Mouse (Mus musculus) myocyte (in vitro differentiated cells): ENCODE measurements at regions not wholly inside any gene's neighbourhood (a gene's known extent, or its start where the extent isn't known, plus 50 kb on each side); places are given as distances from the start of the nearest gene placed in this dataset.

Experiments
- H3K27me3 ChIP-seq: one replicate; pipeline ENCODE4 v1.6.1; 2011; ENCODE audit not compliant: control insufficient read depth, insufficient read depth, insufficient read length
- H3K36me3 ChIP-seq: one replicate; pipeline ENCODE4 v1.6.1; 2011; ENCODE audit not compliant: control insufficient read depth, insufficient read depth
- H3K4me2 ChIP-seq: one replicate; pipeline ENCODE4 v1.6.1; 2011; ENCODE audit warnings: low read depth, control low read depth
- H3K4me3 ChIP-seq: one replicate; pipeline ENCODE4 v1.5.1; 2011; ENCODE audit warnings: mild to moderate bottlenecking, control low read depth, moderate library complexity
- H3K79me2 ChIP-seq: one replicate; pipeline ENCODE4 v1.6.1; 2011; ENCODE audit not compliant: control insufficient read depth, insufficient read depth
- H3ac ChIP-seq: one replicate; pipeline ENCODE4 v1.6.1; 2011; ENCODE audit not compliant: control insufficient read depth, insufficient read length
- CEBPB ChIP-seq: IDR thresholded peaks from 2 replicates; pipeline ENCODE4 v1.6.1; 2011; ENCODE audit warnings: mild to moderate bottlenecking, moderate library complexity; ENCODE audit not compliant: poor library complexity, insufficient read depth, severe bottlenecking
- E2F4 ChIP-seq: IDR thresholded peaks from one replicate; pipeline ENCODE4 v1.6.1; 2011; ENCODE audit warnings: mild to moderate bottlenecking, control low read depth, moderate library complexity; ENCODE audit not compliant: insufficient read depth
- MAX ChIP-seq: IDR thresholded peaks from one replicate; pipeline ENCODE4 v1.6.1; 2011; ENCODE audit warnings: low read depth, mild to moderate bottlenecking, control low read depth
- MYOD1 ChIP-seq, 3 experiments: IDR thresholded peaks; one replicate each; pipeline ENCODE4 v1.6.1; 2011; ENCODE audit warnings: control low read depth in 2 of 3, low read depth in 2 of 3, mild to moderate bottlenecking in 2 of 3, moderate library complexity in 1 of 3; ENCODE audit not compliant: insufficient read length in 2 of 3, control insufficient read depth in 1 of 3
- MYOG ChIP-seq, 3 experiments: IDR thresholded peaks; one replicate each; pipeline ENCODE4 v1.6.1; 2011; ENCODE audit warnings: control low read depth in 2 of 3, low read depth in 2 of 3, mild to moderate bottlenecking in 2 of 3; ENCODE audit not compliant: insufficient read length in 2 of 3, control insufficient read depth in 1 of 3, insufficient read depth in 1 of 3
- POLR2A ChIP-seq: IDR thresholded peaks from one replicate; pipeline ENCODE4 v1.6.1; 2011; ENCODE audit warnings: low read depth, mild to moderate bottlenecking, control low read depth, moderate library complexity; ENCODE audit not compliant: insufficient read length
- POLR2AphosphoS2 ChIP-seq: IDR thresholded peaks from one replicate; pipeline ENCODE4 v1.6.1; 2011; ENCODE audit warnings: low read depth, control low read depth; ENCODE audit not compliant: insufficient read length
- REST ChIP-seq: IDR thresholded peaks from one replicate; pipeline ENCODE4 v1.6.1; 2011; ENCODE audit warnings: mild to moderate bottlenecking, control low read depth, moderate library complexity; ENCODE audit not compliant: insufficient read depth, insufficient read length
- SRF ChIP-seq: IDR thresholded peaks from one replicate; pipeline ENCODE4 v1.6.1; 2011; ENCODE audit warnings: low read depth; ENCODE audit not compliant: control insufficient read depth, insufficient read length
- TCF12 ChIP-seq: IDR thresholded peaks from one replicate; pipeline ENCODE4 v1.6.1; 2011; ENCODE audit warnings: mild to moderate bottlenecking, control low read depth; ENCODE audit not compliant: poor library complexity, insufficient read depth, severe bottlenecking
- TCF3 ChIP-seq: IDR thresholded peaks from one replicate; pipeline ENCODE4 v1.6.1; 2011; ENCODE audit warnings: low read depth, control low read depth; ENCODE audit not compliant: insufficient read length
- USF1 ChIP-seq: IDR thresholded peaks from one replicate; pipeline ENCODE4 v1.6.1; 2011; ENCODE audit warnings: low read depth, mild to moderate bottlenecking, control low read depth, moderate library complexity

DNA sequence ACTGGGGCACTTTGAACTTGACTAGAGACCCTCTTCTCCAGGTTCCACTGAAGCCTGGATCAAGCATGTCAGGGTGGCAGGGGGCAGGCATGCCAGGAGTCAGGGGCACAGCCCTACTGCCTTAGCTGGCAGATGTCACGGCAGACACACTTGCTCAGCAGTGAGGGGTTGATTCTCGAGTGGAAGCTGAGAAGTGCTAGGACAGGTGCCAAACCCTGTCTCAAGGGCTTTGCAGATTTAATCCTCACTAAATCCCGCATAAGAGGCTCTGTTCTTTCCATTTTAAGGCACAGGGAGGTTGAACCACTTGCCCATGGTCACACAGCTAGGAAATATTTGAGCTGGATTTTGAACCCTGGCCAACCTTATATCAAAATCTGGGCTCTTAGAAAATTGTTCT lies 223.5 kb upstream of the Mvb12b start:
- H3K27me3 ChIP-seq = peaks cover 54% of the 10 kb centered on the region
- no peaks in the 10 kb centered on the region for H3K79me2 ChIP-seq
- H3K4me2 ChIP-seq = no peak overlapping the region
- no peak for TF ChIP-seq POLR2A
- no peak for TF ChIP-seq POLR2AphosphoS2
- no peak for TF ChIP-seq REST
- no peak for TF ChIP-seq MYOG (IDR thresholded peaks at IDR 0.05; ENCODE audit: control insufficient read depth in 1 of 3, insufficient read depth in 1 of 3, insufficient read length in 2 of 3, low read depth in 2 of 3)
- no peak for TF ChIP-seq MAX
- TF ChIP-seq TCF12 = no peak
- no peak for TF ChIP-seq E2F4
- TF ChIP-seq MYOD1 (IDR thresholded peaks at IDR 0.05; ENCODE audit: control insufficient read depth in 1 of 3, insufficient read length in 2 of 3, low read depth in 2 of 3) = no peak
- no peak for TF ChIP-seq USF1
- no peak for TF ChIP-seq CEBPB
- no peak for TF ChIP-seq TCF3
- no peak for TF ChIP-seq SRF
- H3K4me3 ChIP-seq = no peak overlapping the region
- no peak overlapping the region for H3ac ChIP-seq
- H3K36me3 ChIP-seq = no peaks in the 10 kb centered on the region

DNA sequence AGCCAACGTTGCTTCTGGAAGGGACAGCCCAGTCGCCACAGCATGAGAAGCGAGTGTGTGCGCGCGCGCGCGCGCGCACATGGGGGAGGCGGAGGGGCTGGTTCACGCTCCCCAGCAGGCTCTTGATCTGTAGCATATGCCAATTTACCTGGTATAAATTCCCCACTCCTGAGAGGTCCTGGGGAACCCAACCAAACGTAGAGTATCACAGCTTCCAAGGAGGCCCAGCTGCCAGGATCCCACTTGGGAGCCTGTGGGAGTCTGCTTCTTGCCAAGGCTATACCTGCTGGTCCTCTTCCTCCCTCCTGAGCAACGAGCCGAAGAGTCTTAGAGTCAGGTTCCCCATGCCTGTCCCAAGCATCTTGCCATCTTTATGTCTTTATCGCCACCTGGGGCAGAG lies 222.8 kb upstream of the Mvb12b start:
- H3K36me3 ChIP-seq = no peaks in the 10 kb centered on the region
- H3K4me3 ChIP-seq = no peak overlapping the region
- H3K79me2 ChIP-seq = no peaks in the 10 kb centered on the region
- H3K4me2 ChIP-seq = no peak overlapping the region
- peaks cover 57% of the 10 kb centered on the region for H3K27me3 ChIP-seq
- H3ac ChIP-seq = no peak overlapping the region
- TF ChIP-seq TCF3 (no peak), SRF (no peak), TCF12 (no peak), POLR2AphosphoS2 (no peak), CEBPB (no peak), REST (no peak), POLR2A (no peak), USF1 (no peak), MYOG (IDR thresholded peaks at IDR 0.05; ENCODE audit: control insufficient read depth in 1 of 3, insufficient read depth in 1 of 3, insufficient read length in 2 of 3, low read depth in 2 of 3) (no peak), E2F4 (no peak), MYOD1 (IDR thresholded peaks at IDR 0.05; ENCODE audit: control insufficient read depth in 1 of 3, insufficient read length in 2 of 3, low read depth in 2 of 3) (no peak), MAX (no peak)

DNA sequence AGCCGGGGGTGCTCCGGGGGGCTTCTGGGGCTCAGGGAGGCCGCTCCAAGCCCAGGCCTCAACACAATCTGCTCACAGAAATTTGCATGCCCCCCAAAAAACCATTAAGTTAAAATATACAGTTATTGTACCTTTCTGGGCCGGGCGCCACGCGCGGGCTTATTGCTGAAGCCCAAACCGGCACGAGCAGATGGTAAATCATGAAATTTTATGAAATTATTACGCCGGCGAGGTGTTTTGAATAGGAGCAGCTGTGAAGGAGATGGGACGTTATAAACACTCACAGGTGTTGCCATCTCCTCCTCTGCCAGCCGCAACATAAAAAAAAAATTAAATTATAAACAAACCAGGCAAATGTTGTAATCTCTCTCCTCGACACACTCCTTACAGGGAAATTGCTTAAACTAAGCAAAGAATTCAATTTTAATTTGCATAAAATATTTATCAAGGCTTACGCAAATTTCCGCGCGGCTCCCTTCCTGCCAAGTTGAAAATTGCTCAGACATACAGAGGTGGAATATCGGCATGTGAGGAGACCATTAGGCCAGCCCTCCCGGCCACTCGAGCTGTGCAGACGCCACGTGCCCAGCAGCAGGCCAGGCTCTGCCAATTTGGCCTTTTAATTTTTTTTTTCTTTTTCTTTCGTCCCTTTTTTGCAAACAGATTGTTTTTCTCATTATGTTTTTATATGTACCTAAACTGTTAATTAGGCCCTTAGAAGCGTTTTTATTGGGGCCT lies 220.0 kb upstream of the Mvb12b start:
- Histone ChIP-seq H3K4me3 (no peak overlapping the region), H3ac (no peak overlapping the region), H3K27me3 (peaks cover 56% of the 10 kb centered on the region), H3K79me2 (no peaks in the 10 kb centered on the region), H3K4me2 (no peak overlapping the region), H3K36me3 (no peaks in the 10 kb centered on the region)
- TF ChIP-seq MAX (no peak), REST (no peak), MYOG (IDR thresholded peaks at IDR 0.05; ENCODE audit: control insufficient read depth in 1 of 3, insufficient read depth in 1 of 3, insufficient read length in 2 of 3, low read depth in 2 of 3) (no peak), SRF (no peak), POLR2A (no peak), TCF12 (no peak), TCF3 (no peak), E2F4 (no peak), USF1 (no peak), POLR2AphosphoS2 (no peak), MYOD1 (IDR thresholded peaks at IDR 0.05; ENCODE audit: control insufficient read depth in 1 of 3, insufficient read length in 2 of 3, low read depth in 2 of 3) (no peak), CEBPB (no peak)

DNA sequence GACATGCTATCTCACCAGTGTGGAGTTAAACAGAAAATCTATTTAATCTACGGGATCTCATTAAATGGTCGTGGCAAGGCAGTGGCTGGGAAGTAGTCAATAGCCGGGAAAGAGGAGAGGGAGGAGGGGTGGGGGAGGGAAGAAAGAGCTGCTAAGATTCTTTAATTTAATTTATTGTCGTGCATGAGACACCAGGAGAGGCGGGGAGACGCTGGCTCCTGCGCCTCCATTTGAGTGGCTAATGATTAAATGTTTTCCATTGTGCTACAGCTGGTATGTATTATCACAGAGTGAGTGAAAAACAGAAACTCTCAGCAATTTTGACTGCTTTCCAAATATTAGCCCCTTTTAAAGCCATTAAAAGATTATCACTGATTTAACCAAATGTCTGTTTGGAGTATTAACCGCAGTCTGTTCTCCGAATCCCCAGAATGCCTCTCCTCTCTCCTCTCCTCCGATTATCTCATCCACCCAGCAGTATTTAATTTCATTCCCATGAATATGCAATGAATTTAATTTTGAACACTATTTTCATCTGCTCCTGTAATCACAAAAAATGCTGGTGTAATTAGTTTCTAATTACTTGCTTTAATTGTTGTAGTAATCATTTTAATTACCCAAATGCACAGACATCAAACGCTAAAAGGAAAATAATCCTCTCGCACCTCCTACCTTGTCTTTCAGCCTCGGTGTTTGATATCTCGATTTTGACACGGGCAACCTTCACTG lies 219.3 kb upstream of the Mvb12b start:
- H3K4me3 ChIP-seq = no peak overlapping the region
- H3K79me2 ChIP-seq = no peaks in the 10 kb centered on the region
- H3K27me3 ChIP-seq = peaks cover 56% of the 10 kb centered on the region
- H3K36me3 ChIP-seq = no peaks in the 10 kb centered on the region
- H3K4me2 ChIP-seq = no peak overlapping the region
- TF ChIP-seq E2F4 (no peak), MYOG (IDR thresholded peaks at IDR 0.05; ENCODE audit: control insufficient read depth in 1 of 3, insufficient read depth in 1 of 3, insufficient read length in 2 of 3, low read depth in 2 of 3) (no peak), MYOD1 (IDR thresholded peaks at IDR 0.05; ENCODE audit: control insufficient read depth in 1 of 3, insufficient read length in 2 of 3, low read depth in 2 of 3) (no peak), CEBPB (no peak), TCF12 (no peak), TCF3 (no peak), SRF (no peak), POLR2A (no peak), REST (no peak), MAX (no peak), POLR2AphosphoS2 (no peak), USF1 (no peak)
- H3ac ChIP-seq = no peak overlapping the region
